ENCODE assay signal across 11 mouse cellular contexts in genomic region chr2:30661147-30661546, GRCm38 (mm10).
A peak's percentile ranks its signal among the peaks of the same experiment; 100 is the strongest.
DNase-seq lines count a peak whose midpoint lies in the region; ATAC-seq lines count a peak whose summit lies in the region.
"Had no signal": no experiment of that assay in that cellular context is flagged by ENCODE, and none has a peak within 500 bp of the region (broad histone marks: within the 10 kb centered on the region; RNA-seq: fewer than 3 reads in every experiment).

No protein-coding gene starts in this region.

- peaks cover 62% of the 10 kb centered on the region for H3K4me1 ChIP-seq in kidney, embryonic 15.5 days
- H3K4me1 ChIP-seq in forebrain, embryonic 13.5 days: peaks cover 71% of the 10 kb centered on the region
- H3K4me1 ChIP-seq in intestine, embryonic 16.5 days (ENCODE audit: control insufficient read depth, insufficient read depth, low read length): peaks cover 42% of the 10 kb centered on the region
- H3K4me1 ChIP-seq in neural tube, embryonic 12.5 days: peaks cover 58% of the 10 kb centered on the region

- H3K36me3 ChIP-seq in kidney, embryonic 15.5 days: no peaks in the 10 kb centered on the region
- no peaks in the 10 kb centered on the region for H3K36me3 ChIP-seq in forebrain, embryonic 13.5 days (ENCODE audit: poor library complexity, severe bottlenecking)
- H3K36me3 ChIP-seq in intestine, embryonic 16.5 days (ENCODE audit: control insufficient read depth, insufficient read depth, low read length): no peaks in the 10 kb centered on the region
- H3K36me3 ChIP-seq in neural tube, embryonic 12.5 days: no peaks in the 10 kb centered on the region
- H3K36me3 ChIP-seq: liver, embryonic 13.5 days had no signal

- no peak overlapping the region for H3K4me2 ChIP-seq in kidney, embryonic 15.5 days
- H3K4me2 ChIP-seq in forebrain, embryonic 13.5 days: no peak overlapping the region
- no peak overlapping the region for H3K4me2 ChIP-seq in intestine, embryonic 16.5 days (ENCODE audit: low read depth, low read length)
- H3K4me2 ChIP-seq in neural tube, embryonic 12.5 days (replicated peaks): peak overlapping the region; percentile 38
- H3K4me2 ChIP-seq: liver, embryonic 13.5 days had no signal

- H3K4me3 ChIP-seq in kidney, embryonic 15.5 days (replicated peaks): no peak overlapping the region
- H3K4me3 ChIP-seq in forebrain, embryonic 13.5 days: no peak overlapping the region
- H3K4me3 ChIP-seq in intestine, embryonic 16.5 days (ENCODE audit: low read length): no peak overlapping the region
- no peak overlapping the region for H3K4me3 ChIP-seq in neural tube, embryonic 12.5 days
- H3K4me3 ChIP-seq: liver, embryonic 13.5 days had no signal

- peak overlapping the region; percentile 100 for H3K27ac ChIP-seq in kidney, embryonic 15.5 days
- H3K27ac ChIP-seq in forebrain, embryonic 13.5 days: peak overlapping the region; percentile 99
- H3K27ac ChIP-seq in intestine, embryonic 16.5 days (ENCODE audit: low read length): peak overlapping the region; percentile 31; the same call in 1 of the 2 replicates
- peak overlapping the region; percentile 94 for H3K27ac ChIP-seq in neural tube, embryonic 12.5 days
- H3K27ac ChIP-seq: liver, embryonic 13.5 days had no signal

- H3K9me3 ChIP-seq in kidney, embryonic 15.5 days (replicated peaks): no peaks in the 10 kb centered on the region
- H3K9me3 ChIP-seq in forebrain, embryonic 13.5 days (replicated peaks): no peaks in the 10 kb centered on the region
- H3K9me3 ChIP-seq in intestine, embryonic 16.5 days (ENCODE audit: control insufficient read depth, low read length): no peaks in the 10 kb centered on the region
- H3K9me3 ChIP-seq in neural tube, embryonic 12.5 days: no peaks in the 10 kb centered on the region
- H3K9me3 ChIP-seq: liver, embryonic 13.5 days had no signal

- 46% methylated on average over 10 of the region's 10 CpGs for WGBS in kidney, embryonic 15.5 days
- 15% methylated on average over 10 of the region's 10 CpGs for WGBS in forebrain, embryonic 13.5 days
- 64% methylated on average over 10 of the region's 10 CpGs for WGBS in intestine, embryonic 16.5 days
- 30% methylated on average over 10 of the region's 10 CpGs for WGBS in neural tube, embryonic 12.5 days

- no peaks in the 10 kb centered on the region; the same call in 1 of the 2 replicates for H3K27me3 ChIP-seq in kidney, embryonic 15.5 days
- H3K27me3 ChIP-seq in forebrain, embryonic 13.5 days: no peaks in the 10 kb centered on the region
- H3K27me3 ChIP-seq in intestine, embryonic 16.5 days (replicated peaks; ENCODE audit: control insufficient read depth, insufficient read depth, low read length): no peaks in the 10 kb centered on the region
- H3K27me3 ChIP-seq in neural tube, embryonic 12.5 days (replicated peaks): 0 out of 2 replicates have a peak, but pooled peaks cover 13% of the 10 kb centered on the region
- H3K27me3 ChIP-seq: liver, embryonic 13.5 days had no signal

- no peak for ATAC-seq in kidney, embryonic 15.5 days (replicated peaks; ENCODE audit: low FRiP score)
- ATAC-seq in forebrain, embryonic 13.5 days: no peak
- no peak for ATAC-seq in intestine, embryonic 16.5 days
- no peak for ATAC-seq in neural tube, embryonic 12.5 days (ENCODE audit: low FRiP score, low read depth)
- ATAC-seq: CD4-positive, CD25-positive, alpha-beta regulatory T cell, adult 4 months had no signal

- no peak overlapping the region for H3K9ac ChIP-seq in kidney, embryonic 15.5 days
- peak overlapping the region; percentile 51; the same call in 1 of the 2 replicates for H3K9ac ChIP-seq in forebrain, embryonic 13.5 days
- 0 out of 2 replicates have a peak overlapping the region, but pooled peaks have one; percentile 79 for H3K9ac ChIP-seq in intestine, embryonic 16.5 days (ENCODE audit: low read depth, low read length)
- peak overlapping the region; percentile 48 for H3K9ac ChIP-seq in neural tube, embryonic 12.5 days
- H3K9ac ChIP-seq: liver, embryonic 13.5 days had no signal

- no peak for DNase-seq in kidney, postnatal 14 days
- DNase-seq in natural killer cell, adult 2 months (ENCODE audit: low spot score in 2 of 2): no peak
- DNase-seq in layer of hippocampus, postnatal 14 days (ENCODE audit: low spot score in 2 of 2): no peak
- DNase-seq in right cerebral cortex, adult 18-20 months: no peak
- DNase-seq: heart, postnatal 10 days; liver, embryonic 13.5 days had no signal

Comparison
In these comparisons a context has a peak if more than half of its experiments do, and no peak if none do; other contexts are left out.
1. H3K27ac ChIP-seq: peak in every context shown above with its lines; median percentile 100 in kidney, embryonic 15.5 days; 99 in forebrain, embryonic 13.5 days; 94 in neural tube, embryonic 12.5 days; 31 in intestine, embryonic 16.5 days.